10 mouse cellular contexts compared by ENCODE assay signal in genomic region chr17:84152976-84153786, GRCm38 (mm10). TPM values are rescaled to one million over a fixed set of nuclear protein-coding genes. Genes with fewer than 3 reads are reported as not detected.
DNase-seq lines count a peak whose midpoint lies in the region; ATAC-seq and TF ChIP-seq lines count a peak whose summit lies in the region.
"Had no signal": no experiment of that assay in that cellular context is flagged by ENCODE, and none has a peak within 500 bp of the region (broad histone marks: within the 10 kb centered on the region; RNA-seq: fewer than 3 reads in every experiment).

No protein-coding gene starts in this region.

- peak; percentile 59 for ATAC-seq in liver, postnatal 0 days
- ATAC-seq: intestine, postnatal 0 days had no signal

- TF ChIP-seq EP300 in MEL (IDR thresholded peaks at IDR 0.05; ENCODE audit: low read depth in 1 of 2, low read length in 2 of 2) = peak; percentile 77 to 79
- TF ChIP-seq EP300 in liver, postnatal 0 days (IDR thresholded peaks at IDR 0.05; ENCODE audit: low read depth) = peak; percentile 79

- no peaks in the 10 kb centered on the region for H3K9me3 ChIP-seq in MEL (replicated peaks; ENCODE audit: insufficient read depth, low read length)
- H3K9me3 ChIP-seq in liver, postnatal 0 days (ENCODE audit: low read length) = no peaks in the 10 kb centered on the region
- H3K9me3 ChIP-seq: lung, embryonic 15.5 days had no signal

- WGBS in liver, postnatal 0 days (ENCODE audit: insufficient replicate concordance) = 56% methylated on average over 12 of the region's 12 CpGs

- peak overlapping the region; percentile 61 for H3K9ac ChIP-seq in MEL (ENCODE audit: control insufficient read depth, low read depth, low read length, poor library complexity, severe bottlenecking)
- no peak overlapping the region; the same call in 1 of the 2 replicates for H3K9ac ChIP-seq in liver, postnatal 0 days (replicated peaks)
- H3K9ac ChIP-seq: lung, embryonic 15.5 days had no signal

- peak; percentile 1 to 30 for DNase-seq in kidney, postnatal 25 days
- DNase-seq in kidney, adult 11 months = no peak
- DNase-seq in MEL (ENCODE audit: low read depth, low spot score) = peak; percentile 86
- peak; percentile 75 for DNase-seq in c-Kit-positive CD71-positive TER-119-positive erythroid progenitor cells, embryonic 14.5 days (ENCODE audit: low spot score)
- DNase-seq in liver, postnatal 0 days = peak; percentile 42
- DNase-seq in layer of hippocampus, postnatal 25 days (ENCODE audit: extremely low spot score in 1 of 2, low spot score in 1 of 2) = no peak
- no peak for DNase-seq in urinary bladder, postnatal 25 days (ENCODE audit: low spot score)
- DNase-seq in cerebellum, adult 8-10 months = no peak

- peaks cover 43 to 81% of the 10 kb centered on the region in 2 experiments for H3K4me1 ChIP-seq in MEL (ENCODE audit: control insufficient read depth in 1 of 2, insufficient read depth in 2 of 2, low read length in 2 of 2)
- H3K4me1 ChIP-seq in liver, postnatal 0 days (ENCODE audit: insufficient read depth) = peaks cover 86% of the 10 kb centered on the region

- peak overlapping the region; percentile 95 for H3K27ac ChIP-seq in MEL (ENCODE audit: control insufficient read depth, low read depth, low read length)
- H3K27ac ChIP-seq in liver, postnatal 0 days (ENCODE audit: low read depth) = peak overlapping the region; percentile 72
- H3K27ac ChIP-seq: lung, embryonic 15.5 days had no signal

- H3K4me2 ChIP-seq in liver, postnatal 0 days (ENCODE audit: low read depth, low read length) = peak overlapping the region; percentile 45; the same call in 1 of the 2 replicates
- H3K4me2 ChIP-seq: lung, embryonic 15.5 days had no signal

- TF ChIP-seq CTCF in MEL (IDR thresholded peaks at IDR 0.05 in 2 of 3, conservative IDR thresholded peaks at IDR 0.05 in 1 of 3; ENCODE audit: control insufficient read depth in 1 of 3, insufficient read depth in 1 of 3, low read depth in 2 of 3, low read length in 3 of 3, poor library complexity in 1 of 3, severe bottlenecking in 1 of 3) = no peak
- no peak for TF ChIP-seq CTCF in liver, postnatal 0 days (IDR thresholded peaks at IDR 0.05; ENCODE audit: low read depth)

- H3K79me2 ChIP-seq in MEL (ENCODE audit: control insufficient read depth, insufficient read depth, low read length, poor library complexity) = peaks cover 9% of the 10 kb centered on the region; the same call in 1 of the 2 replicates

- no peaks in the 10 kb centered on the region for H3K27me3 ChIP-seq in MEL (ENCODE audit: control insufficient read depth in 1 of 2, insufficient read depth in 2 of 2, low read length in 2 of 2)
- H3K27me3 ChIP-seq in liver, postnatal 0 days (ENCODE audit: insufficient read depth, low read length) = no peaks in the 10 kb centered on the region
- H3K27me3 ChIP-seq: lung, embryonic 15.5 days had no signal

- TF ChIP-seq POLR2A in MEL (IDR thresholded peaks at IDR 0.05; ENCODE audit: control insufficient read depth in 1 of 2, insufficient read depth in 1 of 2, low read depth in 1 of 2, low read length in 2 of 2, poor library complexity in 1 of 2) = peak in 1 of 2 experiments; percentile 58; a peak in 2 of 4 replicates

- peak overlapping the region; percentile 17 to 27 for H3K4me3 ChIP-seq in MEL (ENCODE audit: control insufficient read depth in 1 of 2, insufficient read depth in 1 of 2, low read depth in 2 of 2, low read length in 2 of 2)
- no peak overlapping the region for H3K4me3 ChIP-seq in liver, postnatal 0 days (ENCODE audit: low read depth, low read length)
- H3K4me3 ChIP-seq: lung, embryonic 15.5 days had no signal

- peaks cover 0 to 69% of the 10 kb centered on the region in 2 experiments; a peak in 2 of 4 replicates for H3K36me3 ChIP-seq in MEL (ENCODE audit: control insufficient read depth in 1 of 2, insufficient read depth in 2 of 2, low read length in 2 of 2)
- no peaks in the 10 kb centered on the region for H3K36me3 ChIP-seq in liver, postnatal 0 days (replicated peaks; ENCODE audit: insufficient read depth, low read length)
- H3K36me3 ChIP-seq: lung, embryonic 15.5 days had no signal

- no peak for TF ChIP-seq RAD21 in MEL (IDR thresholded peaks at IDR 0.05; ENCODE audit: low read depth, low read length)

TF ChIP-seq in MEL, 35 proteins besides CTCF, POLR2A, EP300 and RAD21:
- TF ChIP-seq ZNF384 (IDR thresholded peaks at IDR 0.05; ENCODE audit: low read depth, low read length) = no peak
- peak; percentile 65 for TF ChIP-seq SIN3A (IDR thresholded peaks at IDR 0.05; ENCODE audit: low read length)
- TF ChIP-seq MAZ (IDR thresholded peaks at IDR 0.05; ENCODE audit: low read depth, low read length) = peak; percentile 61; the same call in 1 of the 2 replicates
- no peak for TF ChIP-seq GABPA (IDR thresholded peaks at IDR 0.05; ENCODE audit: low read depth, low read length)
- no peak for TF ChIP-seq SMC3 (IDR thresholded peaks at IDR 0.05; ENCODE audit: low read depth, low read length)
- TF ChIP-seq UBTF (IDR thresholded peaks at IDR 0.05; ENCODE audit: borderline replicate concordance, insufficient read depth, low read depth, low read length) = 0 out of 2 replicates have a peak, but pooled peaks have one; percentile 45
- TF ChIP-seq BHLHE40 (IDR thresholded peaks at IDR 0.05; ENCODE audit: borderline replicate concordance, low read depth, low read length) = no peak
- peak; percentile 88 for TF ChIP-seq TAL1 (IDR thresholded peaks at IDR 0.05; ENCODE audit: low read length)
- TF ChIP-seq TCF12 (IDR thresholded peaks at IDR 0.05; ENCODE audit: low read depth, low read length) = peak; percentile 70
- TF ChIP-seq RCOR1 (IDR thresholded peaks at IDR 0.05; ENCODE audit: low read depth, low read length) = peak; percentile 63
- peak; percentile 65 for TF ChIP-seq MAFK (IDR thresholded peaks at IDR 0.05; ENCODE audit: borderline replicate concordance, low read depth, low read length)
- TF ChIP-seq ELF1 (IDR thresholded peaks at IDR 0.05; ENCODE audit: low read depth, low read length) = no peak
- TF ChIP-seq ZKSCAN1 (IDR thresholded peaks at IDR 0.05; ENCODE audit: low read depth, low read length) = no peak
- TF ChIP-seq JUND (IDR thresholded peaks at IDR 0.05; ENCODE audit: low read depth, low read length) = peak; percentile 78; the same call in 1 of the 2 replicates
- TF ChIP-seq MYC (IDR thresholded peaks at IDR 0.05; ENCODE audit: low read depth, low read length) = 0 out of 2 replicates have a peak, but pooled peaks have one; percentile 59
- peak; percentile 73 for TF ChIP-seq GATA1 (IDR thresholded peaks at IDR 0.05; ENCODE audit: low read depth, low read length)
- TF ChIP-seq MXI1 (IDR thresholded peaks at IDR 0.05; ENCODE audit: low read depth, low read length) = peak; percentile 40; the same call in 1 of the 2 replicates
- TF ChIP-seq MAX (IDR thresholded peaks at IDR 0.05; ENCODE audit: low read length) = no peak
- TF ChIP-seq CHD2 (IDR thresholded peaks at IDR 0.05; ENCODE audit: low read length) = no peak
- peak; percentile 82 for TF ChIP-seq ETS1 (IDR thresholded peaks at IDR 0.05; ENCODE audit: low read depth, low read length)
- TF ChIP-seq POLR2AphosphoS5 (IDR thresholded peaks at IDR 0.05; ENCODE audit: borderline replicate concordance, low read depth, low read length) = no peak
- TF ChIP-seq TBP (IDR thresholded peaks at IDR 0.05; ENCODE audit: low read depth, low read length) = peak; percentile 31
- no peak for TF ChIP-seq CHD1 (IDR thresholded peaks at IDR 0.05; ENCODE audit: low read depth, low read length)
- TF ChIP-seq NELFE (IDR thresholded peaks at IDR 0.05; ENCODE audit: low read depth, low read length) = 0 out of 2 replicates have a peak, but pooled peaks have one; percentile 30
- peak; percentile 45; the same call in 1 of the 2 replicates for TF ChIP-seq ZMIZ1 (IDR thresholded peaks at IDR 0.05; ENCODE audit: low read depth, low read length)
- TF ChIP-seq USF1 (IDR thresholded peaks at IDR 0.05; ENCODE audit: low read depth, low read length) = no peak
- TF ChIP-seq MYB (IDR thresholded peaks at IDR 0.05; ENCODE audit: low read depth, low read length) = no peak
TF ChIP-seq in MEL: peak in this region for 15.

RNA-seq across cellular contexts. Expression of gene Zfp36l2, which starts 34.6 kb away (rescaled TPM):
- total RNA-seq in MEL (2012; rRNA removed) = 93.6 and 98.4 TPM in 2 replicates
- 100 to 1,000 TPM in 1 of 2 experiments, 10 to 100 TPM in 1; 68.5 to 174 TPM for polyA plus RNA-seq in MEL (2012; ENCODE audit: insufficient read depth in 1 of 2, insufficient read length in 2 of 2, low read depth in 1 of 2, low replicate concordance in 2 of 2, missing spikeins in 1 of 2)
- 7.6 and 7.7 TPM in 2 replicates for polyA plus RNA-seq in liver, postnatal 0 days (2015; fragmentation: Nextera tagmentation; extraction: Ambion mirVana)
- 10 to 100 TPM; 26.6 to 28.7 TPM for total RNA-seq in layer of hippocampus, postnatal 25 days (2021)

Comparison
In these comparisons a context has a peak if more than half of its experiments do, and no peak if none do; other contexts are left out.
1. DNase-seq: peak in kidney, postnatal 25 days (2 of 2), MEL (single experiment), c-Kit-positive CD71-positive TER-119-positive erythroid progenitor cells, embryonic 14.5 days (single experiment) and liver, postnatal 0 days (single experiment); none in kidney, adult 11 months (single experiment), layer of hippocampus, postnatal 25 days (0 of 2), urinary bladder, postnatal 25 days (single experiment) and cerebellum, adult 8-10 months (single experiment).